Mouse (Mus musculus): ENCODE measurements around the gene Cmah. TPM values are rescaled to one million over a fixed set of nuclear protein-coding genes. Genes with fewer than 3 reads are reported as not detected.

Gene Cmah
- total RNA-seq, 2 experiments from 2014 or later, result 2.7 to 5.8 TPM

Other genes with a start within 250 kb of the Cmah start
- gene Carmil1, start 46.6 kb upstream of the Cmah start, total RNA-seq (2015), result 7.2 and 9.6 TPM in 2 replicates
- 11.7 and 16.9 TPM in 2 replicates for gene Carmil1, start 46.6 kb upstream of the Cmah start, total RNA-seq (2017)

Data from megakaryocyte, adult 5-6 weeks (primary cell).